Mouse (Mus musculus): ENCODE data around the gene Hnrnpul1. TPM values are rescaled to one million over a fixed set of nuclear protein-coding genes. Genes with fewer than 3 reads are reported as not detected.
A peak's percentile ranks its signal among the peaks of the same experiment; 100 is the strongest.

Gene Hnrnpul1
- polyA plus RNA-seq, 1 experiment from 2014 or later, result 37.3 TPM

GRCm38 (mm10) chr7:25674719-25675300 lies 79.7 kb downstream of the Hnrnpul1 start, which contains the start of gene Tmem91:
Gene Tmem91, minus strand, starts transcription at chr7:25675166.
- peak; percentile 83 for ATAC-seq (ENCODE audit: low FRiP score)
- Histone ChIP-seq H3K4me2 (peak within 1 kb of the TSS; percentile 79), H3K27me3 (replicated peaks) (peaks cover 27% of the 10 kb centered on the region; the same call in 1 of the 2 replicates), H3K4me1 (peaks cover 27% of the 10 kb centered on the region), H3K9me3 (replicated peaks) (no peaks in the 10 kb centered on the region), H3K27ac (replicated peaks) (no peak within 1 kb of the TSS), H3K4me3 (replicated peaks) (peak within 1 kb of the TSS; percentile 54), H3K9ac (replicated peaks) (peak within 1 kb of the TSS; percentile 65), H3K36me3 (no peaks in the 10 kb centered on the region)
- 2% methylated on average over 29 of the region's 29 CpGs for WGBS

- Histone ChIP-seq H3K4me2 (peak overlapping the region; percentile 79), H3K27ac (replicated peaks) (no peak overlapping the region), H3K9me3 (replicated peaks) (no peaks in the 10 kb centered on the region), H3K4me1 (peaks cover 26% of the 10 kb centered on the region), H3K9ac (replicated peaks) (peak overlapping the region; percentile 65), H3K4me3 (replicated peaks) (peak overlapping the region; percentile 54), H3K27me3 (replicated peaks) (peaks cover 27% of the 10 kb centered on the region; the same call in 1 of the 2 replicates), H3K36me3 (peaks cover under 1% of the 10 kb centered on the region; the same call in 1 of the 2 replicates)
- ATAC-seq (ENCODE audit: low FRiP score), result peak; percentile 18; the same call in 1 of the 2 replicates
- WGBS, result 29% methylated on average over 9 of the region's 9 CpGs
Measured at GRCm38 (mm10) chr7:25674297-25674696, 80.3 kb downstream of the Hnrnpul1 start.

- Histone ChIP-seq H3K4me2 (no peak overlapping the region), H3K27ac (replicated peaks) (no peak overlapping the region), H3K27me3 (replicated peaks) (peaks cover 25% of the 10 kb centered on the region; the same call in 1 of the 2 replicates), H3K9ac (replicated peaks) (no peak overlapping the region), H3K36me3 (peaks cover 15% of the 10 kb centered on the region), H3K4me1 (peaks cover 26% of the 10 kb centered on the region), H3K9me3 (replicated peaks) (no peaks in the 10 kb centered on the region), H3K4me3 (replicated peaks) (no peak overlapping the region)
- 49% methylated on average over 4 of the region's 4 CpGs for WGBS
- no peak for ATAC-seq (ENCODE audit: low FRiP score)
Measured at GRCm38 (mm10) chr7:25672442-25672841, 82.1 kb downstream of the Hnrnpul1 start.

GRCm38 (mm10) chr7:25671686-25672085 lies 82.9 kb downstream of the Hnrnpul1 start:
- ATAC-seq (ENCODE audit: low FRiP score), result no peak
- peaks cover 19% of the 10 kb centered on the region for H3K36me3 ChIP-seq
- 74% methylated on average over 2 of the region's 2 CpGs for WGBS
- no peak overlapping the region for H3K4me3 ChIP-seq (replicated peaks)
- H3K4me2 ChIP-seq, result no peak overlapping the region
- H3K9ac ChIP-seq (replicated peaks), result no peak overlapping the region
- H3K27me3 ChIP-seq (replicated peaks), result peaks cover 25% of the 10 kb centered on the region; the same call in 1 of the 2 replicates
- peaks cover 22% of the 10 kb centered on the region for H3K4me1 ChIP-seq
- no peak overlapping the region for H3K27ac ChIP-seq (replicated peaks)
- no peaks in the 10 kb centered on the region for H3K9me3 ChIP-seq (replicated peaks)

Other genes with a start within 250 kb of the Hnrnpul1 start
- gene Ceacam2, start 214.9 kb downstream of the Hnrnpul1 start, polyA plus RNA-seq (2015; fragmentation: Nextera tagmentation; extraction: Ambion mirVana), result 0.08 and 0.19 TPM in 2 replicates
- 0.20 TPM in 1 of 2 replicates, not detected in the other for gene Erich4, start 138.9 kb downstream of the Hnrnpul1 start, polyA plus RNA-seq (2015; fragmentation: Nextera tagmentation; extraction: Ambion mirVana)
- 48.2 and 49.5 TPM in 2 replicates for gene Dmac2, start 135.3 kb downstream of the Hnrnpul1 start, polyA plus RNA-seq (2015; fragmentation: Nextera tagmentation; extraction: Ambion mirVana)
- 1.8 and 5.3 TPM in 2 replicates for gene B3gnt8, start 128.1 kb downstream of the Hnrnpul1 start, polyA plus RNA-seq (2015; fragmentation: Nextera tagmentation; extraction: Ambion mirVana)
- 39.6 and 49.5 TPM in 2 replicates for gene Bckdha, start 95.8 kb downstream of the Hnrnpul1 start, polyA plus RNA-seq (2015; fragmentation: Nextera tagmentation; extraction: Ambion mirVana)
- 36.8 and 55.4 TPM in 2 replicates for gene Exosc5, start 95.6 kb downstream of the Hnrnpul1 start, polyA plus RNA-seq (2015; fragmentation: Nextera tagmentation; extraction: Ambion mirVana)
- gene Tmem91, start 79.6 kb downstream of the Hnrnpul1 start, polyA plus RNA-seq (2015; fragmentation: Nextera tagmentation; extraction: Ambion mirVana), result 73.9 and 97.4 TPM in 2 replicates
- gene B9d2, start 74.0 kb downstream of the Hnrnpul1 start, polyA plus RNA-seq (2015; fragmentation: Nextera tagmentation; extraction: Ambion mirVana), result 42.9 and 46.9 TPM in 2 replicates
- 0.88 and 1.8 TPM in 2 replicates for gene Tgfb1, start 67.8 kb downstream of the Hnrnpul1 start, polyA plus RNA-seq (2015; fragmentation: Nextera tagmentation; extraction: Ambion mirVana)
- 30.2 and 33.2 TPM in 2 replicates for gene Ccdc97, start 35.7 kb downstream of the Hnrnpul1 start, polyA plus RNA-seq (2015; fragmentation: Nextera tagmentation; extraction: Ambion mirVana)
- gene Axl, start 33.9 kb upstream of the Hnrnpul1 start, polyA plus RNA-seq (2015; fragmentation: Nextera tagmentation; extraction: Ambion mirVana), result 27.6 and 35.8 TPM in 2 replicates
- gene Cyp2s1, start 62.2 kb upstream of the Hnrnpul1 start, polyA plus RNA-seq (2015; fragmentation: Nextera tagmentation; extraction: Ambion mirVana), result 2.8 and 6.1 TPM in 2 replicates
- not detected in 2 replicates for gene Cyp2b10, start 142.9 kb upstream of the Hnrnpul1 start, polyA plus RNA-seq (2015; fragmentation: Nextera tagmentation; extraction: Ambion mirVana)